Mouse (Mus musculus): Measurements from ENCODE around the gene Wdr43. TPM values are rescaled to one million over a fixed set of nuclear protein-coding genes. Genes with fewer than 3 reads are reported as not detected.

Gene Wdr43
- 53.5 and 58.7 TPM in 2 replicates for polyA plus RNA-seq (2012)

DNA sequence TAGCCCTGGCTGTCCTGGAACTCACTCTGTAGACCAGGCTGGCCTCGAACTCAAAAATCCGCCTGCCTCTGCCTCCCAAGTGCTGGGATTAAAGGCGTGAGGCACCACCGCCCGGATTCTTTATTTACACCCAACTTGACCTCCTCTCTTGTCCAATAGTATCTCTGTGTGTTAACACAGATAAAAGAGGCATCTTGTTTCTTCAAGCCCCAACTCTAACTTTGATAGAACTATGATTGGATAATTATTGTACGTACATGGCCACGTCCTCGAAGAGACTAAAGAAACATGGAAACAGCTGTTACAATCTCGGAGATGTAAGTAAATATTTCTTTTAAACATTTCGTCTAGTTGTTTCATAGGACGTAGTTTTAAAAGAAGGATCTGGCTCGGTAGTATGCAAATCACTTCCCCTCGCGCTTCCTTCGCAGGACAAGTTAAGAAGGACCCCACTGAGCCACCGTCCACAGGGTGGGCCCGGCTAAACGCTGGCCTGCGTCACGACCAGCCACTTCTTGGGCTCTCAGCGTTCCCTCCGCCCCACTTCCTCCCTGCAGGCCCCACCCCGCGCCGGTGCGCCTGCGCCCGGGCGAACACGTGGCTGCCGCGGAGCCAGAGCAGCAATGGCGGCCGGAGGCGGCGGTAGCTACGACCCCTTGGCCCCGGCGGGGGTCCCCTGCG lies at the start of gene Wdr43:
TSS of gene Wdr43 (plus strand) at position 258 of the 681 bp plus-strand sequence.
- no peak for TF ChIP-seq GATA1 (IDR thresholded peaks at IDR 0.05; ENCODE audit: low read length)

DNA sequence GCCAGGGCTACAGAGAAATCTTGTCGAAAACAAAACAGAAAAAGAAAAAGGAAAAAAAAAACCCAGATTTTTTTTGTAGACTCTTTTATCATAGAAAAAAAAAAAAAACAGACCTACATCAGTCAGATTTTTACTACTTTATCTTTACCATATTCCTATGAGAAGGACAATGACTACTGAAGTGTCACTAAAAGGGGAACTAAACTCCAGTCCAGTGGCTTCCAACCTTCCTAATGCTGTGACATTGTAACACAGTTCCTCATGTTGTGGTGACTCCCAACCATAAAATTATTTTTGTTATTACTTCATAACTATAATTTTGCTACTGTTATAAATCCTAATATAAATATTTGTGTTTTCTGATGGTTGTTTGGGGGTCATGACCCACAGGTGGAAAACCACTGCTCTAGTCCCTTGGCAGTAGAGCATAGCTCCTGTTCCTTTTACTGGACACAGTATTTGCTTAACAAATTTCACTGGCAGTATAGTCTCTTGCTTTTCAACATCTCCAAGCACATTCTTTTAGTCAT lies 36.5 kb upstream of the Wdr43 start:
- no peak for TF ChIP-seq GATA1 (IDR thresholded peaks at IDR 0.05; ENCODE audit: low read length)

DNA sequence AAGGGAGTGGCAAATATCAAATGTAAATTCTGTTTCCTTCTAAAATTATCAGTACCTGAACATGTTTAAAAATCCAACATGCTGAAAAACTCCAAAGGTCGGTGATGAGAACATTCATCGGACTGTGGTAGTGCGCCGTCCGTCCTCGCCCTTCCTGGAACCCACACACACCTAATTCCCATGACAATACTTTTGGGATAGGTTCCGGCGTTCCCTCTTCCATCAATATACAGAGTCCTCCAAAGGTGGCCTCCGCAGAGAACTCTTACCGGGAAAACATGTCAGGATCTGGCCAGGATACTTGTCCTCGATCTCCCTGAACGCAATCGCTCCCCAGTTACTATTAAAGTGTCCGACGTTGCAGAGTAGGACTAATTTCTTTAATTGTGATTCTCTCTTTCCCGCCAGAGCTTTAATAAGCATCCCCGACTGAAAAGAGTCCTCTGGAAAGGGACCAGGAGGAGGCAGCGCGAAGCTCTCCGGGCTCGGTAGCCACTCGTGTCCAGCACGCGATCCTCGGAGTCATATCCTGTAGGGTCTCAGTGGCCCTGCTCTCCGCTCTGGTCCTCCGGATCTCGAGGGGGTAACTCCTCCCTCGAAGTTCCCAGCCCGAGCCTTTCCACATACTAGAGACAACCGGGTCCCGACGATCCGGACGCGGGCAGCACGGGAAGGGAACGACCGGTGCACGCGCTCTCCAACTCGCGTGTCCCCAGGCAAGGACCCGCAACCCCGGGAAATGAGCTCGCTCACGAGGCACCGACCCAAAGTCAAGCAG lies 17.6 kb upstream of the Wdr43 start:
- no peak for TF ChIP-seq GATA1 (IDR thresholded peaks at IDR 0.05; ENCODE audit: low read length)

GRCm38 (mm10) chr17:71598659-71599554 lies 16.8 kb upstream of the Wdr43 start:
- TF ChIP-seq GATA1 (IDR thresholded peaks at IDR 0.05; ENCODE audit: low read length), result no peak

- TF ChIP-seq GATA1 (IDR thresholded peaks at IDR 0.05; ENCODE audit: low read length), result no peak
Observed at GRCm38 (mm10) chr17:71616319-71617032, 781 bp downstream of the Wdr43 start.

DNA sequence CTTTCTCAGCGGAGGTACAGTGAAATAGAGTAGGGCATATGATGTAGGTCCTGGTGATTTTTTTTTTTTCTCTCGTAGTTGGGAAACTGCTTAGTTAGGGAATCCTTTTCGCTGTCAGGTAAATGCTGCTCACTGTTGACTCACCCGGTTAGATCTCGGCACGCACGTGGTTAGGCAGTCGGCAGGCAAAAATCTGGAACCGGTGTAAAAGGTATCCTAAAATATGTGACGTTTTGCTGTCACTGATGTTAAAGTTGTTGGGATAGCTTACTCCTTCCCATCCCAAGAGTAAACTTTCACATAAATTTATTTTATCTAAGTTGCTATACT lies 1.3 kb downstream of the Wdr43 start:
- TF ChIP-seq GATA1 (IDR thresholded peaks at IDR 0.05; ENCODE audit: low read length), result no peak

GRCm38 (mm10) chr17:71617974-71618373 lies 2.3 kb downstream of the Wdr43 start:
- TF ChIP-seq GATA1 (IDR thresholded peaks at IDR 0.05; ENCODE audit: low read length), result no peak

GRCm38 (mm10) chr17:71631806-71632205 lies 16.1 kb downstream of the Wdr43 start:
- no peak for TF ChIP-seq GATA1 (IDR thresholded peaks at IDR 0.05; ENCODE audit: low read length)

DNA sequence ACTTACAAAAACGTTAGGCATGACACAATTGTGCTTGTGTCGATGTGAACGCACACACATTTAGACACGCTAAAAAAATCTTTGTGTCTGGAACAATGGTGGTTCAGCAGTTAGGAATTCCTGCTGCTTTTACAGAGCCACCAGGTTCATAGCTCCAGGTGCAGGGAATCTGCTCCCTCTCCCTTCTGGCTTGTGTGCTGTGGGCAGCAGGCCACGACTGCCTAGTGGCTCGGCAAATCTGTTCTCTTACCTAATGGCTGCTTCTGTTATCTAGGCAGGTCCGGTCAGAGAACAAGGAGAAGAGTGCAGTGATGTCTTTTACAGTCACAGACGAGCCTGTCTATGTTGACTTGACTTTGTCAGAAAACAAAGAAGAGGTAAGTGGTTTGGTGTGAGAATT lies 17.7 kb downstream of the Wdr43 start:
- TF ChIP-seq GATA1 (IDR thresholded peaks at IDR 0.05; ENCODE audit: low read length), result no peak

- TF ChIP-seq GATA1 (IDR thresholded peaks at IDR 0.05; ENCODE audit: low read length), result no peak
Observed at GRCm38 (mm10) chr17:71636786-71637185, 21.1 kb downstream of the Wdr43 start.

GRCm38 (mm10) chr17:71637750-71638265 lies 22.1 kb downstream of the Wdr43 start:
- no peak for TF ChIP-seq GATA1 (IDR thresholded peaks at IDR 0.05; ENCODE audit: low read length)

- no peak for TF ChIP-seq GATA1 (IDR thresholded peaks at IDR 0.05; ENCODE audit: low read length)
Observed at GRCm38 (mm10) chr17:71640421-71641085, 24.9 kb downstream of the Wdr43 start.

DNA sequence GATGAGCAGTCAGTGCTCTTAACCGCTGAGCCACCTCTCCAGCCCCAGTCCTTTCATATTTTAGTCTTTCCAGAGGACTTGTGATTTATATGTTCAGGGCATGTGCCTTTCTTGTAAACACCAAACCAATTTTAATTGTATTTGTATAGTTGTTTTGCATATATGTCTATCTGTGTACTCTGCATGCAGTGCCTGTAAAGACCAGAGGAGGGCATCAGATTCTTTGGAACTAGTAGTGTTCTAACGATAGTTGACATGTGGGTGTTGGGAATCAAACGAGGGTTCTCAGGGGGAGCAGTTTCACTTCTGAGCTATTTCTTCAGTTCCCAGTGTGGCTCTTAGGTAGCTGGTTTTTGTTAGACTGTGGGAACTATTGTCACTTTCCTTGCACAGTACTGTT lies 26.5 kb downstream of the Wdr43 start:
- TF ChIP-seq GATA1 (IDR thresholded peaks at IDR 0.05; ENCODE audit: low read length), result no peak

GRCm38 (mm10) chr17:71650011-71650410 lies 34.3 kb downstream of the Wdr43 start:
- no peak for TF ChIP-seq GATA1 (IDR thresholded peaks at IDR 0.05; ENCODE audit: low read length)

Measured in G1E-ER4 (cell line).